Mouse (Mus musculus) forebrain, embryonic 15.5 days (tissue): Measurements from ENCODE around the gene Tmem185b. TPM values are rescaled to one million over a fixed set of nuclear protein-coding genes. Genes with fewer than 3 reads are reported as not detected.
A peak's percentile ranks its signal among the peaks of the same experiment; 100 is the strongest.

Experiments
- ATAC-seq: fragments of 200-750 bp; cut with Nextera tagmentation; replicated peaks from 2 replicates; pipeline ENCODE4 v1.8.0; 2017; ENCODE audit warnings: mild to moderate bottlenecking, moderate TSS enrichment, moderate library complexity
- H3K27ac ChIP-seq: fragments of 300-500 bp; sonication (generic); replicated peaks from 2 replicates; pipeline ENCODE4 v1.5.1; 2015; ENCODE audit warnings: mild to moderate bottlenecking, inconsistent platforms
- H3K27me3 ChIP-seq: fragments of 300-500 bp; sonication (generic); 2 replicates; pipeline ENCODE4 v1.6.1; 2015; ENCODE audit warnings: inconsistent platforms
- H3K36me3 ChIP-seq: fragments of 300-500 bp; sonication (generic); 2 replicates; pipeline ENCODE4 v1.6.1; 2015; ENCODE audit warnings: mild to moderate bottlenecking, inconsistent platforms
- H3K4me1 ChIP-seq: fragments of 300-500 bp; sonication (generic); 2 replicates; pipeline ENCODE4 v1.6.1; 2015; ENCODE audit warnings: inconsistent platforms
- H3K4me2 ChIP-seq: fragments of 300-500 bp; sonication (generic); replicated peaks from 2 replicates; pipeline ENCODE4 v1.6.1; 2015; ENCODE audit warnings: mild to moderate bottlenecking, inconsistent platforms
- H3K4me3 ChIP-seq: fragments of 300-500 bp; sonication (generic); 2 replicates; pipeline ENCODE4 v1.5.1; 2015; ENCODE audit warnings: mild to moderate bottlenecking, inconsistent platforms
- H3K9ac ChIP-seq: fragments of 300-500 bp; sonication (generic); replicated peaks from 2 replicates; pipeline ENCODE4 v1.6.1; 2015; ENCODE audit warnings: mild to moderate bottlenecking, inconsistent platforms
- H3K9me3 ChIP-seq: fragments of 300-500 bp; sonication (generic); 2 replicates; pipeline ENCODE4 v1.6.1; 2016; ENCODE audit warnings: inconsistent platforms
- WGBS: fragments of 180-500 bp; shearing (Covaris S2); methylation state at CpG from one replicate; pipeline ENCODE4 v1.1.7; 2015; ENCODE audit warnings: mixed read lengths; 5-methylcytosine and 5-hydroxymethylcytosine counted together
- polyA plus RNA-seq: library from polyadenylated mRNA; unstranded; fragments of >200 nt; fragmentation: Nextera tagmentation; extraction: Ambion mirVana; gene quantifications from 2 replicates; pipeline ENCODE4 v1.2.1, GENCODE M21; 2015

Gene Tmem185b
- 18.8 and 21.3 TPM in 2 replicates for polyA plus RNA-seq

GRCm38 (mm10) chr1:119525689-119526591 lies at the start of gene Tmem185b:
TSS of gene Tmem185b (plus strand) at chr1:119526160.
- ATAC-seq: peak; percentile 96
- peak within 1 kb of the TSS; percentile 86 for H3K9ac ChIP-seq
- H3K4me2 ChIP-seq: peak within 1 kb of the TSS; percentile 92
- no peaks in the 10 kb centered on the region for H3K9me3 ChIP-seq
- 2% methylated on average over 82 of the region's 82 CpGs for WGBS
- H3K27me3 ChIP-seq: no peaks in the 10 kb centered on the region
- H3K4me1 ChIP-seq: peaks cover 27% of the 10 kb centered on the region
- H3K36me3 ChIP-seq: peaks cover 20% of the 10 kb centered on the region
- H3K4me3 ChIP-seq: peak within 1 kb of the TSS; percentile 80
- H3K27ac ChIP-seq: peak within 1 kb of the TSS; percentile 84

DNA sequence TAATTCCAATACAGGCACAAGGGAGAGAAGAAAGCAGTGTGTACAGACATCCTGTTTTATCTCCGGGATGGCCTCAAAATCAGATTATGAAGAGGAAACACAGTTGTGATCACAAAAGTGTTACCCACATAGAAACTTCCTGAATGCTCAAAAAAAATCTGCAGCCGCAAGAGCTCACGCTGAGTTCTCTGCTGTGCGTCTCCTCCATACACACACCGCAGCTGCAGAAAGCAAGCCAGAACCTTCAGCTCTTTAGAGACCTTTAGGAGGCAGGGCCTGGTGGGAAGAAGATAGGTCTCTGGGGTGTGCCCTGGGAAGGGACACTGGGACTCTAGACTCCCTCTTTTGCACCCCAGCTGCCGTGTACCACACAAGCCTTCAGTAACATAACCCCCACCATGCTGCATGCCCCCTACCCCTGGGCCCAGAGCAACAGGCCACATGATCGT lies 49.0 kb upstream of the Tmem185b start:
- H3K4me2 ChIP-seq: no peak overlapping the region
- no peak overlapping the region for H3K9ac ChIP-seq
- no peak overlapping the region for H3K4me3 ChIP-seq
- peaks cover 10% of the 10 kb centered on the region for H3K4me1 ChIP-seq
- H3K27ac ChIP-seq: no peak overlapping the region
- no peaks in the 10 kb centered on the region for H3K27me3 ChIP-seq
- H3K9me3 ChIP-seq: no peaks in the 10 kb centered on the region
- no peaks in the 10 kb centered on the region; the same call in 1 of the 2 replicates for H3K36me3 ChIP-seq
- no peak for ATAC-seq
- 93% methylated on average over 7 of the region's 7 CpGs for WGBS

DNA sequence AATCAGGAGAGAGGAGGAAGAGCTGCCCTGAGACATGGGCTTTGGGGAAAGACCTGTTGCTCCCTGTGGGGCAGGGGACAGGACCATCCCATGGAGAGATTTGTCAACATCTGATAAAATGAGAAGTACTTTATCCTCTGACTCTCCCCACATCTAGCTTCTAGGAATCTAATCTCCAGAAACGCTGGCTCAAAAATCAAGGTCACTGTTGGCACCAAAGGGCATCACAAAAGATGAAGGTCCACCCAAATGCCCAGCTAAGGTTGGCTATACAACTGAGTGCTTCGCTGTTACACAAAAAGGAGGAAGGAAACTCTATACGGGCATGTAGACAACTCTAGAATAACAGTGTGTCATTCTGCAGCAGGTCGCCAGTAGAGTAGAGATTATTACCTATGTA lies 46.3 kb upstream of the Tmem185b start:
- no peak overlapping the region for H3K4me2 ChIP-seq
- no peak overlapping the region for H3K4me3 ChIP-seq
- H3K9ac ChIP-seq: no peak overlapping the region
- no peak for ATAC-seq
- no peaks in the 10 kb centered on the region for H3K9me3 ChIP-seq
- no peaks in the 10 kb centered on the region; the same call in 1 of the 2 replicates for H3K36me3 ChIP-seq
- no peaks in the 10 kb centered on the region for H3K4me1 ChIP-seq
- H3K27ac ChIP-seq: no peak overlapping the region
- 83% methylated on average over 4 of the region's 4 CpGs for WGBS
- H3K27me3 ChIP-seq: no peaks in the 10 kb centered on the region

DNA sequence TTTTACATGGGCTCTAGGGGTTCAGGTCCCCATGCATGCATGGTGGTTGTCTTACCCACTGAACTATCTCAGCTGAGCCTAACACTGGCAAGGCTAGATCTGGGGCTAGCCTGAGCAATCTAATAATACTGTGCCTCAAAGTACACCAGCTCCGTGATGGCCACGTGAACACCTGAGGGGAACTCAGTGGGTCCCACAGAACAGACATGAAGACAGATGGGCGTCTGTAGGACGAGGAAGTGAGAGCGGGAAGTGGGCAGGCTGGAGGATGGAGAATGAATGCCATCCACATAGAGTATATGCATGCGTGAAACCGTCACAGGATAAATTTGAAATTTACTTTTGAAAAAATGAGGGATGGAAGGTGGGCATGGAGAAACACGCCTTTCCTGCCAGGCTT lies 45.3 kb upstream of the Tmem185b start:
- no peaks in the 10 kb centered on the region for H3K9me3 ChIP-seq
- no peaks in the 10 kb centered on the region for H3K4me1 ChIP-seq
- no peak for ATAC-seq
- H3K27me3 ChIP-seq: no peaks in the 10 kb centered on the region
- H3K27ac ChIP-seq: no peak overlapping the region
- WGBS: 92% methylated on average over 8 of the region's 8 CpGs
- H3K4me3 ChIP-seq: no peak overlapping the region
- no peak overlapping the region for H3K9ac ChIP-seq
- H3K36me3 ChIP-seq: no peaks in the 10 kb centered on the region
- H3K4me2 ChIP-seq: no peak overlapping the region

DNA sequence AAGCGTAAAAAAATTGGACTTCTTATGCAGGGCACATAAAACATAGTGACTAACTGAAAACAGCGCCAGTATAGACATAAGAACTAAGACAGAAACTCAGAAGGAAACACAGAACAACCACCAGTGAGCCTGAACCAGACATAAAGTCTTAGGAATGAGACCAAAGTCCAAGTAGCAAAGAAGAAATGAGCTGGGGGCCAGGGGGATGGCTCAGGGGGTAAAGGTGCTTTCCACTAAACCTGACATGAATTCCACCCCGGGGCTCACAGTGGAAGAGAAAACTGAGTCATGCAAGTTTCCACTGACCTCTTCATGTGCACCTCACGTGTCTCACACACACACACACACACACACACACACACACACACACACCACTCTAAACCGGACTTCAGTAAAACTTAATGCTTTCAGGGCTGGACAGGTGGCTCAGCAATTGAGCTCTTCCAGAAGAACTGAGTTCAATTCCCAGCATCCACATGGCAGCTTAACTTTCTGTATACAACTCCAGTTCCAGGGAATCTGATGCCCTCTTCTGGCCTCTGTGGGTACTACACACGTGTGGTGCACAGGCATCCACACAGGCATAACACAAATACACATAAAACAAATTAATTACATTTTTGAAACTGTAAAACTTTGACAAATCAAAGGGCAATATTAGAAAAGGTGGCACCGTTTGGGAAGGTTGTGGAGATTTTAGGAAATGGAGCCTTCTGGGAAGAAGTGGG lies 44.6 kb upstream of the Tmem185b start:
- no peak overlapping the region for H3K4me3 ChIP-seq
- no peak overlapping the region for H3K9ac ChIP-seq
- no peak overlapping the region for H3K4me2 ChIP-seq
- no peaks in the 10 kb centered on the region for H3K27me3 ChIP-seq
- H3K36me3 ChIP-seq: no peaks in the 10 kb centered on the region
- WGBS: 94% methylated on average over 7 of the region's 7 CpGs
- H3K4me1 ChIP-seq: no peaks in the 10 kb centered on the region
- H3K27ac ChIP-seq: no peak overlapping the region
- no peak for ATAC-seq
- no peaks in the 10 kb centered on the region for H3K9me3 ChIP-seq

- Histone ChIP-seq H3K27ac (no peak overlapping the region), H3K9ac (no peak overlapping the region), H3K4me3 (no peak overlapping the region), H3K9me3 (no peaks in the 10 kb centered on the region), H3K4me2 (no peak overlapping the region), H3K36me3 (no peaks in the 10 kb centered on the region), H3K4me1 (peaks cover 13% of the 10 kb centered on the region), H3K27me3 (no peaks in the 10 kb centered on the region)
- ATAC-seq: no peak
- 53% methylated on average over 3 of the region's 3 CpGs for WGBS
These were observed 43.1 kb upstream of the Tmem185b start for GRCm38 (mm10) chr1:119482891-119483290.

- 0 out of 2 replicates have a peak, but pooled peaks have one; percentile 51 for ATAC-seq
- Histone ChIP-seq H3K4me2 (no peak overlapping the region), H3K27me3 (no peaks in the 10 kb centered on the region), H3K4me3 (no peak overlapping the region), H3K27ac (no peak overlapping the region), H3K36me3 (no peaks in the 10 kb centered on the region), H3K9me3 (no peaks in the 10 kb centered on the region), H3K4me1 (peaks cover 16% of the 10 kb centered on the region), H3K9ac (no peak overlapping the region)
- 69% methylated on average over 3 of the region's 3 CpGs for WGBS
These were observed 41.5 kb upstream of the Tmem185b start for GRCm38 (mm10) chr1:119484457-119484856.

DNA sequence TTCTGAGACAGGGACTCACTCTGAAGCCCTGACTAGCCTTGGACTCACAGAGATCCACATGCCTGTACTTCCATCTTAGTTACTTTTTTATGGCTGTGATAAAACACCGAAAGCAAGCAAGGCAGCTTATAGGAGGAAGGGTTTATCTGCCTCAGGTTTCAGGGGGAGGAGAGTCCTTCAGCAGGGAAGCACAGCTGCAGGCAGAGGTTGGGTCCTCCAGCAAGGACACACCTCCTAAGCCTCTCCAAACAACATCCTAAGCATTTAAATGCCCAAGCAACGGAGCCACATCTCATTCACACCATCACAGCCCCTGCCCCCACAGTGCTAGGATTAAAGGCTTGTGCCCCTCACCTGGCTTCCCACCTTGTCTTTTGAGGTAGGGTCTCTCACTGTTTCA lies 40.1 kb upstream of the Tmem185b start:
- Histone ChIP-seq H3K27ac (no peak overlapping the region), H3K9me3 (no peaks in the 10 kb centered on the region), H3K9ac (no peak overlapping the region), H3K27me3 (no peaks in the 10 kb centered on the region), H3K36me3 (no peaks in the 10 kb centered on the region), H3K4me1 (peaks cover 16% of the 10 kb centered on the region), H3K4me2 (no peak overlapping the region), H3K4me3 (no peak overlapping the region)
- 21% methylated on average over 2 of the region's 2 CpGs for whole genome bisulfite sequencing
- no peak for ATAC-seq

- WGBS: 57% methylated on average over 10 of the region's 10 CpGs
- H3K27ac ChIP-seq: no peak overlapping the region
- ATAC-seq: no peak
These were observed 37.9 kb upstream of the Tmem185b start for GRCm38 (mm10) chr1:119487917-119488590.

DNA sequence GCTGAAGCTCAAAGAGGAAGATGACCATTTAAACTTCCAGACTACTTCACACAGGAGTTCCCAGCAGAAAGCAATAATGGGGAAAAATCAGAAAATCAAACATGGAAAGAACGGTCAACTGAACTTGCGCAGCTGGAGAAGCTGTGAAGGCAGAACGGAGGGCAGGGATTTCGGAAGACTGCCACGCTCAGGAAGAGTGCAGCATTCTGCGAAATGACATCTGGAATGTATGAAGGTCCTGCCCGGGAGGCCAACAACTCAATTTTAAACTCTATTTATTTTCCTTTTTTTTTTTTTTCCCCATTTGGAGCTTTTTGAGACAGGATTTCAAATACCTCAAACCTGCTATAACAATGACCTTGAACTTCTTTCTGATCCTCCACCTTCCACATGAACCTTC lies 35.2 kb upstream of the Tmem185b start:
- no peaks in the 10 kb centered on the region for H3K36me3 ChIP-seq
- H3K27me3 ChIP-seq: no peaks in the 10 kb centered on the region
- no peak overlapping the region for H3K27ac ChIP-seq
- H3K4me1 ChIP-seq: peaks cover 16% of the 10 kb centered on the region
- WGBS: 96% methylated on average over 7 of the region's 7 CpGs
- H3K9ac ChIP-seq: no peak overlapping the region
- no peak overlapping the region for H3K4me3 ChIP-seq
- no peaks in the 10 kb centered on the region for H3K9me3 ChIP-seq
- no peak overlapping the region for H3K4me2 ChIP-seq
- ATAC-seq: no peak

More at GRCm38 (mm10) chr1:119487917-119488590, 37.9 kb upstream of the Tmem185b start:
- Histone ChIP-seq H3K27me3 (no peaks in the 10 kb centered on the region), H3K4me3 (no peak overlapping the region), H3K36me3 (no peaks in the 10 kb centered on the region), H3K9me3 (no peaks in the 10 kb centered on the region), H3K4me1 (peaks cover 16% of the 10 kb centered on the region), H3K9ac (no peak overlapping the region), H3K4me2 (no peak overlapping the region)

DNA sequence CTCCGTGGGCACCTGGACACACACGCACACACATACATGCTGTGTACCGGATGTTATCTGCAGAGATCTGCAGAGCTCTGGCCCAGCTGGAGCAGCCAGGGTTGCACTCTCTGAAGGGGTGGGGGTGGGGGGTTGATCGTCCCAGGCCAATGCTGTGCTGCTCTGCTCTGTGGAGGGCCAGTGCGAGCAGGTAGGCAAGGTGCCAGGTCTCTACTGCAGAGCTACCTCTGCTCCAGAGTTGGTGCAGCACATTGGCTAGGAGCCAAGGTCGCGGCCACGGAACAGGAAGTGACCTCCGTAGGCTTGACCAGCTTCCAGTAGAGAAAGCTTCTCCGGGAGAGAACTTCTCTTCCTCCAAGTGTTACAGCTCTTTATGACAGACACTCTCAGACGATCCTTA lies 33.9 kb upstream of the Tmem185b start:
- WGBS: 63% methylated on average over 11 of the region's 11 CpGs
- H3K4me2 ChIP-seq: no peak overlapping the region

DNA sequence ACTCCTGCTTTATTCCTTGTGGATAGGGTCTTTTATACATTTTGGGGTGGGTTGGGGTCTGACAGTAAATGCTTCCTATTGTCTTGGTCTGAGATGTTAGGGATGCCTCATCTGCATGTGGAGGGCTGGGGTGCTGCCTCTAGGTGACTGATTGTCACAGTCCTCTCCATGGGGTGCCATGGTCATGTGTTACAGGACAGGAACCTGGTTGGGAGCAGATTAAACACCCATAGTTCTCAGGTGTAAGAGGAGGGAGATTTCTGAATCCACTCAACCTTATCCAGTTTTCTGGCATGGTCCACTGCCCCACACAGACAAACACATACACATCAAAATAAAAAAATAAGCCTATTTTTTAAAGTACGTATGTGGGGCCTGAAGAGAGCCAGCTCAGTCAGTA lies 33.5 kb upstream of the Tmem185b start:
- Histone ChIP-seq H3K4me2 (no peak overlapping the region), H3K9ac (no peak overlapping the region), H3K9me3 (no peaks in the 10 kb centered on the region), H3K27me3 (no peaks in the 10 kb centered on the region), H3K4me3 (no peak overlapping the region), H3K36me3 (no peaks in the 10 kb centered on the region), H3K27ac (no peak overlapping the region), H3K4me1 (peaks cover 7% of the 10 kb centered on the region)
- WGBS: 95% methylated on average over 1 of the region's 1 CpGs
- no peak for ATAC-seq

More for the DNA sequence above, 33.9 kb upstream of the Tmem185b start:
- Histone ChIP-seq H3K9me3 (no peaks in the 10 kb centered on the region), H3K4me1 (peaks cover 11% of the 10 kb centered on the region), H3K4me3 (no peak overlapping the region), H3K36me3 (no peaks in the 10 kb centered on the region), H3K9ac (no peak overlapping the region), H3K27ac (no peak overlapping the region), H3K27me3 (no peaks in the 10 kb centered on the region)
- no peak; the same call in 1 of the 2 replicates for ATAC-seq
